Mouse (Mus musculus): ENCODE measurements at regions not wholly inside any gene's neighbourhood (a gene's known extent, or its start where the extent isn't known, plus 50 kb on each side); places are given as distances from the start of the nearest gene placed in this dataset.

DNA sequence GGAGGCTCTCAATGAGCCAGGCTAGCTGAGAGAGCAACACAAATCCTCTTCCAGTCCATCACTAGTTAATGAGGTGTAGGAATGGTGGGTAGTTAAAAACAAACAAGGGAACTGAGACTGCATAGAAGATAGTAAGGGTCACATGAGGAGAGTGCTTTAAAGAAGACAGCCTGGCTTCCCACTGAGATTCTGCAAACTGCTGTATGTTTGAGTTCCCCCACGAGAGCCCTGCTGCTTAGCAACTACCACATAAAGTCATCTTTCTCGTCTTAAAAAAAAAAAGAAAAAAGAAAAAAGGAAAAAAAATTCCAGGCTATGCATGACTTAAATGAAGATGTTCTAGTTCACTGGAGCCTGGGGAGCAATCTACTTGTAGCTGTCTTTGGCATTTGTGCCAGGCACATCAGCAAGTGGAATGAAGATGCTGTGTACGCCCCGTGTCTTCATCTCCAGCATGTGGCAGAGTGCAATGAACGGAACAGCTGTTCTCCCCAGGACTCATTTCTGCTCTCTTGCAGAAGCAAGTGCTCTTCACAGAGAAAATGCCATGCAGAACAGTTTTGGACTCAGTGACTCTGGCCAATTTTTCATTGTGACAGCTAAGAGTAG lies 113.2 kb upstream of the 1810046K07Rik start:
- peak; percentile 20 to 52 for DNase-seq (ENCODE audit: low spot score in 2 of 2)
- H3K4me3 ChIP-seq, result no peak overlapping the region
- H3K27ac ChIP-seq, result peak overlapping the region; percentile 72
- TF ChIP-seq CTCF (conservative IDR thresholded peaks at IDR 0.05), result no peak

DNA sequence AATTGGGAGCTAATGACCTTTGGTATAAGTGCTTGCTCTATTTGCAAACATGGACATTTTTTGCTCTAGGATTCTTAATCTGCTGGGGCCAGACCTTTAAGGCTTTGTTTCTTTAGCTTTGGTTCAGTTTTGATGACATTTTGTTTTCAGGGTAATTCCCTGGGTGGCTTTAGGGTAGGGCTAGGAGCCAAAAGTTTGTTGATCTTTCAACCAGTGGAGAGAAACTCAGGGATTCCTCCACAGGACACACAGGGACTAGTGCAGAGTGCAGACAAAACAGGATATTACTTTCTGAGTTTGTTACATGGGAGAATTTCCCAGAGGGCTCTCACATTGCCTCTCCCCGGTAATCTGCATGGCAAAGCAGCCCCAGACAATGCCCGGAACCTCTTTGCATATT lies 127.0 kb upstream of the 1810046K07Rik start:
- no peak overlapping the region for H3K4me3 ChIP-seq
- DNase-seq (ENCODE audit: low spot score in 2 of 2), result no peak
- TF ChIP-seq CTCF (conservative IDR thresholded peaks at IDR 0.05), result no peak

DNA sequence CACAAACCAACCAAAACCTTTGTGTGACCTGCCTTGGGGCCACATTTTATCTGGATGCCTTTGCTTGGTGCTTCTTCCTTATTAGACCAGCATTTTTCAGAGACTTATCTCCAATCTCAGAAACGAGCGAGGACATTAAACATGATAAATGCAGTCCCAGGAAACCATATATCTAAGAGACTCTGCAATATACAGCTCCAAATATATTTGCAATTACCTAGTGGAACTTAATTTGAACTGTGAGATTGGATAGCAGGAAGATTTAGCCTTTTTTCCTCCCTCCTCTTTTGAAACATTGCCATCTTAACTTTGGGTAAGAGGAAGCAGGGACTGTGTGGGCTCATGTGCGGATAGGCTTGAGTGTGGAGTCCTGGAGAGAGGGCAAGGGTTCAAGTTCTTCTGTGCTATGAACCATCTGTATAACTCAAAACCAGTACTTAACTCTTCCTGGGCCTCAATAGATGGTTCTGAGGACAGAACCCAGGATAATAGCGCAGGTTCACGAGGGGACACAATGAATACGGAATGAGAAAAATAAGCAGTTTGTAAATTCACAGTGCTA lies 133.8 kb upstream of the 1810046K07Rik start:
- no peak for DNase-seq (ENCODE audit: low spot score in 2 of 2)

More for the DNA sequence above, 127.0 kb upstream of the 1810046K07Rik start:
- H3K27ac ChIP-seq, result no peak overlapping the region

DNA sequence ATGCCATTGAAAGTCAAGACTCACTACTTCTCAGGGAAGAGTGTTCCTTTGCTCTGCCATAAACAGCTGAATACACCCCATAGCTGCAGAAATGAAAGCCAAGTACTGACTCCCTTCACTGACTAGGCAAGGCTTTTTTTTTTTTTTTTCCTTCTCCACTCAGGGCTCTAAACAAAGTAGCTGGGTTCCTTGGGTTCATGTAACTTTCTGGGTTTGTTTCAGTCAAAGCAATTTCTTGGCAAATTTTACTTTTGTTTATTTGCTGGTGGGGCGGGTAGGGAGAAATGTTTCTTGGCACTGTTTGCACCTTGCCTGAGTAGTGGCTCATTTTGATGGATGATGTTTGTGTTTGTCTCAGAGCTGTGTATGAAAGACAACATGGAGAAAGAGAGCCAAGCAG lies 141.3 kb upstream of the 1810046K07Rik start:
- no peak overlapping the region for H3K27ac ChIP-seq
- no peak for DNase-seq (ENCODE audit: low spot score in 2 of 2)
- no peak for TF ChIP-seq CTCF (conservative IDR thresholded peaks at IDR 0.05)
- no peak overlapping the region for H3K4me3 ChIP-seq

More for the DNA sequence above, 133.8 kb upstream of the 1810046K07Rik start:
- Histone ChIP-seq H3K27ac (no peak overlapping the region), H3K4me3 (no peak overlapping the region)
- no peak for TF ChIP-seq CTCF (conservative IDR thresholded peaks at IDR 0.05)

DNA sequence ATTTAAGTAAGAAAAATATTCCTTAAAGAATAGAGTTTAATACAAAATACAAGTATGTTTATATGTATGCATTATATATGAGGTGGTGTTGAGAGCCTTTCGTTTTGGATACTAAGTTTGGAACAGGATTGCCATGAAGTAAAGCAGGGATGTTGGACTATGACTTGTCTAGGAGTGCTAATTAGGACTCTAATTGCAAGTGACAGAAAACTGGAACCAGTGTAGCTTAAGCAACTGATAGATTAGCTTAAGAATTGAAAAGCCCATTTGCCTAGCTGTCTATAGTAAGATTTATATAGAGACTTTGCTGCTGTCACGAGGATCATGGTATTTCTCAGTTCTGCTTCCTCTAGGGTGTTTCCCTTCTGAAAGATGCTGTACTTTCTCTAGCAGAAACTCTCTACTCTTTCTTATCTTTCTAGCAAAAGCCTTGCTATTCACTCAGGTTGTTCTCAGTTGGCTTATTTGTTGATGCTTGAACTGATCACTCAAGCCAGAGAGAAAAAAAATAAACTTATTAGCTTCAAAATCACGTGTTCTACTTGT lies 147.9 kb upstream of the 1810046K07Rik start:
- TF ChIP-seq CTCF (conservative IDR thresholded peaks at IDR 0.05), result no peak
- DNase-seq (ENCODE audit: low spot score in 2 of 2), result no peak
- Histone ChIP-seq H3K27ac (no peak overlapping the region), H3K4me3 (no peak overlapping the region)

DNA sequence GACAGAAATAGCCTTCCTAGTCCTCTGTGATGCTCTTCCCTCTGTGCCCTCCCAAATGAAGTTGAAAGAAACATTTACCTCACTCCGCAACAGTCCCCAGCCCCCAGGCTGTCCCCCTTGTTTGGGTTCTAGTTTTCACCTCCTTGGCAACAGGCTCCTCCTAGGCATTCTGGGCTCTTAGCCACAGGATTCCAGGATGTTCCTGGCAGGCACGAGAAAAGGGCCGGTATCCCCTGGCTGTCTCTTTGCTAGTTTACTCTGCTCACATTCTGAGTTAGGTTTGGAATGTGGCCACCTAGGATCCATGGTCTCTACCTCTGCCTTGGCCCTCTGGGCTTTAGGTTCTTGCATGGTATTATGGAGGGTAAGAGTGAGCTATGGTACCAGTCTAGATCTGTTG lies 159.1 kb upstream of the 1810046K07Rik start:
- DNase-seq (ENCODE audit: low spot score in 2 of 2), result no peak
- H3K27ac ChIP-seq, result no peak overlapping the region
- H3K4me3 ChIP-seq, result no peak overlapping the region
- no peak for TF ChIP-seq CTCF (conservative IDR thresholded peaks at IDR 0.05)

DNA sequence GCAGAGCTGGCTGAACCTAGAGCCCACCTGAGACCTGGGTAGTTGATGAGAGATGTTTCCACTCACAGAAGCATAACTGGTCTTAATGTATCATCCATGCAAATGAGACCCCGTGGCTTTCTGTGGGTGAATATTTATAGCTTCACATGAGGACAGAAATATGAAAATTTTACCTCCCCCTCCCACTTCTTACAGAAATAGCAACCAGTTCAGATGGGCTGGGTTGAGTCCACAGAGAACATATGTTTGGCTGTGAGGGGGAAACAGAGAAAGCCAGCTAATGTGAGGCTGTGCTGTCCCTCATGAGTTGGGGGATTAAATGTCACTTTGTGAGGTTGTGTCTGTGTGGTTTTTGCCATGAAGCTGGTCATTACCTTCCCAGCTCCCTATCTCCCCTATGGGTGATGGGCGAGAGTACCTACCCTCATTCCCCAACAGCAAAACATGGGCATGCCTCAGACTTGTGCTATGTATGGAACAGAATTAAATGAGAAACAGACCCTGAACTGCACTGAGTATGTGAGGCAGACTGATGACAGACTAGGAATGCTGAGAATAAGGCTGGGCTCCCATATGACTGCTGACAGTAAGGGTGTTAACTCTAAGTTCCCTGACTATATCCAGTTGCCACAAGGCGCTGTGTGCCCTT lies 178.7 kb upstream of the 1810046K07Rik start:
- H3K27ac ChIP-seq, result no peak overlapping the region
- no peak for TF ChIP-seq CTCF (conservative IDR thresholded peaks at IDR 0.05)
- no peak for DNase-seq (ENCODE audit: low spot score in 2 of 2)
- H3K4me3 ChIP-seq, result no peak overlapping the region

DNA sequence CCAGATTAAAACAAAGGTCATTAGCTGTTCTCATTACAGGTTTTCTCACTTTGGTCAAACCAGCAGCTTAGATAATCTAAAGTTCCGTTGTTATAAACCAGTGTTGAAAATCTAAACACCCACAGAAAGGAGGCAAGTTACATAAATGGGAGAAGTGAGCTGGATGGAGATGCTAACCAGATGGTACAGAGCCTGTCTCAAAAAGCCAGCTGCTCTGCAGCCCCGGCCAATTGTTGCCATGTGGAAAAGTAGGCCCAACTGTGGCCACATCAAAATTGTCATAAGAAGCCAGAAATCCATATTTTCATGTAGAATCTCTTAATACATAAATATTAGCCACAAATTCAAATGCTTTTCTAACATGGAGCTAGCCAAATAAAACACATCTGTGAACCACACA lies 188.9 kb upstream of the 1810046K07Rik start:
- H3K27ac ChIP-seq, result peak overlapping the region; percentile 82
- no peak for TF ChIP-seq CTCF (conservative IDR thresholded peaks at IDR 0.05)

DNA sequence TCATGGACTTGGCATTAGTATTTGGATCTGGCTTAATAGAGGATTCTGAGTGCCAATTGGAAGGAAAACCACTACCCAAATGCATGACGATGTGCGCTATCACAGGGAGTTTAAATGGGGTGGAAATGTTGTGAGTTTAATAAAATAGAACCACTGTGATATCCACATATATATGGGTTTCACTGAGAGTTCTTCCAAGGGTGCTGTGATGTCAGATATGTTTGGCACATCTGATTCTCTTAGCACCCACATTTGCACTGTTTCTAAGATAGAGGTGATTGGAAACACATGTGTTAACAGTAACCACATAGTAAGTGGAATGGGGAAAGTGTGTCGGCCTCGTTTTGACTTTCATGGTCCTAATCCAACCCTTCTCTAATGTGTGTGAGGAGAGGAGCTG lies 189.7 kb upstream of the 1810046K07Rik start:
- Histone ChIP-seq H3K27ac (peak overlapping the region; percentile 75; the same call in 1 of the 2 replicates), H3K4me3 (no peak overlapping the region)
- DNase-seq (ENCODE audit: low spot score in 2 of 2), result peak in 1 of 2 experiments; percentile 7
- no peak for TF ChIP-seq CTCF (conservative IDR thresholded peaks at IDR 0.05)

More for the DNA sequence above, 188.9 kb upstream of the 1810046K07Rik start:
- DNase-seq (ENCODE audit: low spot score in 2 of 2), result peak; percentile 69 to 74
- no peak overlapping the region for H3K4me3 ChIP-seq

DNA sequence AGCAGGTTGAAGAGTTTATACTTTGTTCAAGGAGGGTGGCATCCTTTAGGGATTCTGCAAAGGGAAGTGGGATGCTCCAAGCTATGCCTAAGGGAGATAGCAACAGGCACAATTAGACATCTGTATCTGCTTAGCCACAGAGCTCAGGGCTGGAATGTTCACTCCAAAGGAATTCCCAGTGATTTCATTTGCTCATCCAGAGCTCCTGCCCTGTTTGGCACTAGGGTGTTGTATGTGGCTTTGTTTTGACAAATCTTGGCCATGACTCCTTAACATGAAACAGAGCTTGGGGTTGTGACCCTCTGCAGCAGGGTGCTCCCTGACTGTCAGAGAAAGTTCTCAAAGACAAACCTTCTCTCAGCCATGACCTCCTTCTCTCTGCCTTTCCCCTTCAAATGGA lies 194.8 kb upstream of the 1810046K07Rik start:
- Histone ChIP-seq H3K27ac (no peak overlapping the region), H3K4me3 (no peak overlapping the region)
- no peak for TF ChIP-seq CTCF (conservative IDR thresholded peaks at IDR 0.05)
- no peak for DNase-seq (ENCODE audit: low spot score in 2 of 2)

DNA sequence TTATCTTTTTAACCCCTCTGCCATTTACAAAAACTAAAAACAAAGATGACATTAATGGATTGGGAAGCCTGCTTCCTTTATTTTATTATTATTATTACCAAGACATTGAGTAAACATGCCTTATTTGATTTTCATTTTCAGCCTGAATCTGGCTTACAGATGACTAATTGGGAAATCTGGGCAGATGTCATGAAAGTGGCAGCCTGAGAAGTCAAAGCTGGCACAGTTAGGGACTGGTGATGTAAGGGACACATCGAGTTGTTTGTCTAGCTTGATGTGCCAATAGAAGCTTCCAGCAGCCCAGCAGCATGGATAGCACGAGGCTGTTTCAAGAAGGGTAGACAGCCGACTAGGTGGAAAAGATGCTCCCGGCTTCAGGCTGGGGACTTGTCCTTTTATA lies 197.2 kb upstream of the 1810046K07Rik start:
- DNase-seq (ENCODE audit: low spot score in 2 of 2), result no peak
- no peak overlapping the region for H3K27ac ChIP-seq
- TF ChIP-seq CTCF (conservative IDR thresholded peaks at IDR 0.05), result no peak

DNA sequence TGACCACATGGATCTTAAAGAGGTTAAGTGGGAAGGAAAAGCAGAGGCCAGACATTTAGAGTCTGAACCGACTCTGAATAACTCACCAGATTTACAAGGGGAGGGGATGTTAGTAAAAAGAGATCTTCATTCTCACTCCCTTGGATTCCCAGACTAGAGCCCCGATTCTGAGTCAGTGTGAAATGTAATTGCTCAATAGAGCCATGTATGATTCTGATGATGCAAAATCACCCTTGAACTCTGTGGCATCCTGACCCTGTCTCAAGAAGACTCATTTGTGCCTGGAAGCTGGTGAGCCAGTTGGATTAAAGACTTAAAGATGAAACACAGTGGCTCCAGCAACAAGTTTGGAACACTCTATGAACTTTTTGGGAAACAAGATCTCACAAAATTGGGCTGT lies 210.2 kb upstream of the 1810046K07Rik start:
- H3K4me3 ChIP-seq, result no peak overlapping the region
- TF ChIP-seq CTCF (conservative IDR thresholded peaks at IDR 0.05), result no peak
- DNase-seq (ENCODE audit: low spot score in 2 of 2), result no peak
- no peak overlapping the region for H3K27ac ChIP-seq

More for the DNA sequence above, 197.2 kb upstream of the 1810046K07Rik start:
- no peak overlapping the region for H3K4me3 ChIP-seq

DNA sequence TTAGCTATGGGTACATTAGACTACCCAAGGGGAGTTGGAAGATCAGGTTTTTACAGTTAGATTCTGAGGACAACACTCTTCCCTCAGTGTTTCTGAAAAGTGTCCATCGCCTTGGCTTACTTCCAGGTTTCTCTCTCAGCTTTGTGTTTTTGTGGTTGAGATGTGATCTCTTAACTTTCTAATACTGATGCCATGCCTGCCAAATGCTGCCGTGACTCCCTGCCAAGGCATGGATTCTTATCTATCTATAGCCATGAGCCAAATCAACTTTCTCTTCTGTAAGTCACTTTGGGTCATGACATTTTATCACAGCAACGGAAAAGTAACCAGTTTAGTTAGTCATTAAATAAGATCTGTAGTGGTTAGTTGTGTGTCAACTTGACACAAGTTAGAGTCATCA lies 213.2 kb upstream of the 1810046K07Rik start:
- TF ChIP-seq CTCF (conservative IDR thresholded peaks at IDR 0.05), result no peak
- Histone ChIP-seq H3K27ac (no peak overlapping the region), H3K4me3 (no peak overlapping the region)
- DNase-seq (ENCODE audit: low spot score in 2 of 2), result no peak
